Mouse (Mus musculus): Measurements from ENCODE around the gene Polr1a. TPM values are rescaled to one million over a fixed set of nuclear protein-coding genes. Genes with fewer than 3 reads are reported as not detected.

Gene Polr1a
- polyA plus RNA-seq, 1 experiment, result 5.9 TPM

DNA sequence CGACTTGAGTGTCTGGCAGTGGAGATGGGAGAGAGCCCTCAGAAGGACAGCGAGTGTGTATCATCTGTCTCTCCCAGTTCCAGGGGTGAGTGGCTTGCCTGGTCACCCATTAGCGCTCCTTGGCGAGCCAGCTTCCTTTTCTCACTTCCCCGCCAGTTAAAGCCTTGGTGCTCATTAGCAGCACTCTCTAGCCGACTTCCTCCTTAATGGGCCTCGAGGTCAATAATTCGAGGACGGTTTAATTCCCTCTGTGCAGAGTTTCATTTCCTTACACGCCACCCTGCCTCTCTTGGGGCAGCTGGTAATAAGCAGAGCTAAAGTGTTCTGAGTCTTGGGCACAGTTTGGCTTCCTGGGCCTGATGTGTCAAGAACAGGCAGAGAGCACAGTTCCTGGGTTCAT lies 21.2 kb downstream of the Polr1a start:
- Histone ChIP-seq H3K27me3 (ENCODE audit: control insufficient read depth, insufficient read depth, low read length) (no peaks in the 10 kb centered on the region), H3K27ac (ENCODE audit: insufficient read depth, low read depth, low read length) (no peak overlapping the region), H3K4me3 (ENCODE audit: low read depth, low read length) (no peak overlapping the region), H3K36me3 (ENCODE audit: control insufficient read depth, insufficient read depth, low read length) (peaks cover 48% of the 10 kb centered on the region), H3K4me1 (ENCODE audit: control insufficient read depth, insufficient read depth, insufficient read length, low read length) (no peaks in the 10 kb centered on the region)
- TF ChIP-seq CTCF (IDR thresholded peaks at IDR 0.05; ENCODE audit: extremely low read depth, insufficient read length, insufficient replicate concordance, low read depth, low read length) (no peak), POLR2A (IDR thresholded peaks at IDR 0.05; ENCODE audit: low read depth, low read length) (no peak)
- WGBS, result 82% methylated on average over 10 of the region's 10 CpGs

DNA sequence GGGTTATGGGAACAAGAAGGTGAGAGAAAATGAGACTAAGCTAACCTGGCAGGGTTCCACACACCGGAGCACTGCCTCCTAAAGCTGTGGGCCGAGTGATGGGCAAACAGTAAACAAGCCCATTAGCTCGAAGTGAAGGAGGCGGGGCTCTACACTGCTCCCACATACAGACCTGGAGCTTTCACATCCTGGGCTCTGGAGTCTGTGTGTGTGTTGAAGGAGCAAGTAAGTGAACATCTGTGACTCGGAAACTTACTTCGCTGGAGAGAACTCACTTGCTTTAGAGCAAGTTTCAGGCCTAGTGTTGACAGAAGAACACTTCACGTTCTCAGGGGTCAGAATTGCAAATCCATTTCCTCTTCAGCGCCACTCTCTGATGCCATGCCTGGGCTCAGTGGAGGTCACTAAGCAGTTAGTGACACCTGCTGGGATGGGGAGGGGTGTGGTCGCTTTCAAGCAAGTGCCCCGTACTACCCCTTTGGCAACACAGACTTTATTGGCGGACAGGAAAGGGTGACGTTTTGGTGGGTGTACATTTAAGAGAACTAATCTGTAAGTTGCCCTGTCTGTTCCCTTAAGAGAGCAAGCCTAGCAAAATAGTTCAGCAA lies 22.1 kb downstream of the Polr1a start:
- no peak for TF ChIP-seq POLR2A (IDR thresholded peaks at IDR 0.05; ENCODE audit: low read depth, low read length)
- TF ChIP-seq CTCF (IDR thresholded peaks at IDR 0.05; ENCODE audit: extremely low read depth, insufficient read length, insufficient replicate concordance, low read depth, low read length), result no peak
- H3K27me3 ChIP-seq (ENCODE audit: control insufficient read depth, insufficient read depth, low read length), result no peaks in the 10 kb centered on the region
- peaks cover 50% of the 10 kb centered on the region for H3K36me3 ChIP-seq (ENCODE audit: control insufficient read depth, insufficient read depth, low read length)
- no peaks in the 10 kb centered on the region for H3K4me1 ChIP-seq (ENCODE audit: control insufficient read depth, insufficient read depth, insufficient read length, low read length)
- H3K27ac ChIP-seq (ENCODE audit: insufficient read depth, low read depth, low read length), result no peak overlapping the region
- WGBS, result 79% methylated on average over 12 of the region's 12 CpGs
- no peak overlapping the region for H3K4me3 ChIP-seq (ENCODE audit: low read depth, low read length)

DNA sequence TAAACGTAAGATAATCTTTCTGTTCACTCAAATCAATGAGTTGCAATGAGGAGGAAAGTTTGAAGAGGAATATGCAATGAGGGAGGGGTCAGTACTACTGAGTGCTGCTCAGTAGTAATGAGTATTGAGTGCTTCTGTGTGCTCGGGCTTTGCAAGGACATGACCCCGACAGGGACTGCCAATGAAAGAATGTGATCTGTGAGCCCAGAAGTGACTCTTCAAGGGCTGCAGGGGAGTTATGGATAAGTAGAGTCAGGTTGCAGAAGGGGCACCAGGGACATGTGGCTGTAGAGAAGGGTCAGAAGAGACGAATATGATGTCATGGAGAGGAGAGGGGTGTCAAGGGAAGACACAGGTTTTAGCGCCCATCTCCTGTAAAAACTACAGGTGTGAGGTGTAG lies 23.5 kb downstream of the Polr1a start:
- Histone ChIP-seq H3K4me1 (ENCODE audit: control insufficient read depth, insufficient read depth, insufficient read length, low read length) (no peaks in the 10 kb centered on the region), H3K27me3 (ENCODE audit: control insufficient read depth, insufficient read depth, low read length) (no peaks in the 10 kb centered on the region), H3K4me3 (ENCODE audit: low read depth, low read length) (no peak overlapping the region), H3K27ac (ENCODE audit: insufficient read depth, low read depth, low read length) (no peak overlapping the region), H3K36me3 (ENCODE audit: control insufficient read depth, insufficient read depth, low read length) (peaks cover 47% of the 10 kb centered on the region)
- WGBS, result 75% methylated on average over 5 of the region's 5 CpGs
- no peak for TF ChIP-seq CTCF (IDR thresholded peaks at IDR 0.05; ENCODE audit: extremely low read depth, insufficient read length, insufficient replicate concordance, low read depth, low read length)
- TF ChIP-seq POLR2A (IDR thresholded peaks at IDR 0.05; ENCODE audit: low read depth, low read length), result no peak

DNA sequence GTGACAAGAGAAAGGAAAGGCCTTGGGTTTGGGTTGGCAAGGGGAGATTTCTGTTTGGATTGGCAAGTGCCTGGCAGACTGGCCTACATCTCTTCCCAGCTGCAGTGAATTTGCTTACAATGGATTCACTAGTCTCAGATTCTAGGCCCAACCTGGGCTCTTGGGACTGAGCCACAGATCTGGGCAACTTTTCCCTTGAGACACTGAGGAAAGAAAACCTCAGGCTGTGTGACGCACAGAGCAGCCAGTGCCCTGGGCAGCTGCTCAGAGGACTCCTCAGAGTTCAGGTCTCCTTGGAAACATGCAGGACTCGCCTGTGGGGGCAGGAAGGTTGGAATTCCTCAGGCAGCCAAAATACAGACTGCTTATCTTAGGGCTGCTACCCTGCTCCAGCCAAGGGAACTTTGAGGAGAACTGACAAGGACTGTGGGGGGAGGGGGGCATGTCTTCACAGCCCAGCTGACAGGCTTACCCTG lies 25.3 kb downstream of the Polr1a start:
- peak overlapping the region; percentile 15; the same call in 1 of the 2 replicates for H3K27ac ChIP-seq (ENCODE audit: insufficient read depth, low read depth, low read length)
- H3K27me3 ChIP-seq (ENCODE audit: control insufficient read depth, insufficient read depth, low read length), result no peaks in the 10 kb centered on the region
- 79% methylated on average over 2 of the region's 2 CpGs for WGBS
- H3K4me3 ChIP-seq (ENCODE audit: low read depth, low read length), result no peak overlapping the region
- no peak for TF ChIP-seq POLR2A (IDR thresholded peaks at IDR 0.05; ENCODE audit: low read depth, low read length)
- no peak for TF ChIP-seq CTCF (IDR thresholded peaks at IDR 0.05; ENCODE audit: extremely low read depth, insufficient read length, insufficient replicate concordance, low read depth, low read length)
- peaks cover 51% of the 10 kb centered on the region for H3K36me3 ChIP-seq (ENCODE audit: control insufficient read depth, insufficient read depth, low read length)
- no peaks in the 10 kb centered on the region for H3K4me1 ChIP-seq (ENCODE audit: control insufficient read depth, insufficient read depth, insufficient read length, low read length)

DNA sequence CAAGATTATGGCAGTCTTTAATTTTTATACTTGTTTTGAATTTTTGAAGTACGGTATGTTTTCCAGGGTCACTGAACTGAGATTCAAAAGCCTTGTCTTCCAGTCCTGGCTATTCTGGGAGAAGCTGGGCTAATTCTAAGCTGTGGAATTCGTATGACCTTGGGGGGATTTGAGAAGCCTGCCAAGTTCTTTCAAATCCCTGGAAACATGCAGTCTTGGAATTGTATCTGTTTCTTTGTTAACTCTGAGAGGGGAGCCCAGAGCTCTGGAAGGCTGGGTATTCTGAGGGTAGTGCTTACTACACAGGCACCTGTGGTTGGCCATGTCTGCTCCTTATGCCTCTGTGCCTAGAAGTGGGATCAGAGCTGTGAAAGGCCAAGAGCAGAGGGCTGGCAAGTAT lies 26.9 kb downstream of the Polr1a start:
- TF ChIP-seq POLR2A (IDR thresholded peaks at IDR 0.05; ENCODE audit: low read depth, low read length), result no peak
- no peak for TF ChIP-seq CTCF (IDR thresholded peaks at IDR 0.05; ENCODE audit: extremely low read depth, insufficient read length, insufficient replicate concordance, low read depth, low read length)
- Histone ChIP-seq H3K36me3 (ENCODE audit: control insufficient read depth, insufficient read depth, low read length) (peaks cover 39% of the 10 kb centered on the region), H3K27ac (ENCODE audit: insufficient read depth, low read depth, low read length) (no peak overlapping the region), H3K4me1 (ENCODE audit: control insufficient read depth, insufficient read depth, insufficient read length, low read length) (no peaks in the 10 kb centered on the region), H3K27me3 (ENCODE audit: control insufficient read depth, insufficient read depth, low read length) (no peaks in the 10 kb centered on the region), H3K4me3 (ENCODE audit: low read depth, low read length) (no peak overlapping the region)
- 77% methylated on average over 2 of the region's 2 CpGs for WGBS

DNA sequence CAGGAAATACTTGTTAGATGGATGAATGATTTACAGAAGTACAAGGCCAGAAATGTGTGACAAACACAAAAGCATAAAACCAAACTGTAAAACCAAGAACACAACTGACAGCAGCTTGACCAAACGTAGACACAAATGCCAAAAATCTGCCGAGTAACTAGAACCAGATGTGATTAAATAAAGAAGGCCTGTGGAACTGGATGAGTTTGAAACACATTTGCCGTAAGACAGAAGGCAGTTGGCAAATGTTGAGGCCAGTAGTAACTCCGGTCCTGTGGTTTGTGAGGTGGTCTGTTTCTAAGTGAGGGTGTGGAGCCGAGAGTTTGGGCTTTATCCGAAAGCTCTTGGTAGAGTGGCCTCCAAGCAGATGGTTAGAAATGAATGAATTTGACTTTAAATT lies 32.1 kb downstream of the Polr1a start:
- Histone ChIP-seq H3K4me1 (ENCODE audit: control insufficient read depth, insufficient read depth, insufficient read length, low read length) (no peaks in the 10 kb centered on the region), H3K4me3 (ENCODE audit: low read depth, low read length) (no peak overlapping the region), H3K27me3 (ENCODE audit: control insufficient read depth, insufficient read depth, low read length) (no peaks in the 10 kb centered on the region), H3K27ac (ENCODE audit: insufficient read depth, low read depth, low read length) (no peak overlapping the region), H3K36me3 (ENCODE audit: control insufficient read depth, insufficient read depth, low read length) (peaks cover 21% of the 10 kb centered on the region)
- no peak for TF ChIP-seq CTCF (IDR thresholded peaks at IDR 0.05; ENCODE audit: extremely low read depth, insufficient read length, insufficient replicate concordance, low read depth, low read length)
- TF ChIP-seq POLR2A (IDR thresholded peaks at IDR 0.05; ENCODE audit: low read depth, low read length), result no peak
- 90% methylated on average over 6 of the region's 6 CpGs for WGBS

DNA sequence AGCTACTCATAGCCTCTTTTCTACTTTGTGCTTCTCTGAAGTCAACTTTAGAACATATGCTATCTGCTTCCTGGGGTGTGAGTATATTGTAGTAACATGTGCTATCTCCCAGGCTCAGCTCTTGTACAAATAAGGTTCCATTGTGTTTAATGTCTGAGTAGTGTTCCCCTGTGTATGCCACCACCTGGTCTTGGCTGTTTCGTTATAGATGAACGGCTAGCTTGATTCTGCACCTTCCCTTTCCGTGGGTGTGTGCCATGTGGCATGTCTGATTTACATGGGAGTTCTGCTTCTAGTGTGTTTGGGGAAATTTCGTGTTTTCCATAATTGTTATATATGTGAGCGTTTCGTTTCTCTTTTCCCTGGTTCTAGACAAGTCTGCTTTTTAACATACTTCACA lies 36.2 kb downstream of the Polr1a start:
- Histone ChIP-seq H3K4me3 (ENCODE audit: low read depth, low read length) (no peak overlapping the region), H3K27ac (ENCODE audit: insufficient read depth, low read depth, low read length) (no peak overlapping the region), H3K27me3 (ENCODE audit: control insufficient read depth, insufficient read depth, low read length) (no peaks in the 10 kb centered on the region), H3K4me1 (ENCODE audit: control insufficient read depth, insufficient read depth, insufficient read length, low read length) (no peaks in the 10 kb centered on the region), H3K36me3 (ENCODE audit: control insufficient read depth, insufficient read depth, low read length) (peaks cover 16% of the 10 kb centered on the region)
- no peak for TF ChIP-seq POLR2A (IDR thresholded peaks at IDR 0.05; ENCODE audit: low read depth, low read length)
- TF ChIP-seq CTCF (IDR thresholded peaks at IDR 0.05; ENCODE audit: extremely low read depth, insufficient read length, insufficient replicate concordance, low read depth, low read length), result no peak
- WGBS, result 89% methylated on average over 6 of the region's 6 CpGs

Measured in small intestine, adult 2 months (tissue).